ENCODE assay signal across 9 mouse cellular contexts in genomic region chr19:34881160-34881559, GRCm38 (mm10). TPM values are rescaled to one million over a fixed set of nuclear protein-coding genes. Genes with fewer than 3 reads are reported as not detected.
DNase-seq lines count a peak whose midpoint lies in the region.
"Had no signal": no experiment of that assay in that cellular context is flagged by ENCODE, and none has a peak within 500 bp of the region (broad histone marks: within the 10 kb centered on the region; RNA-seq: fewer than 3 reads in every experiment).

No protein-coding gene starts in this region.

- peak; percentile 58 for DNase-seq in adrenal gland, adult 2 months
- no peak for DNase-seq in adrenal gland, adult 8-10 months
- DNase-seq in kidney, adult 11 months = peak; percentile 43
- no peak for DNase-seq in kidney, postnatal 14 days
- DNase-seq in right cerebral cortex, adult 18-20 months = peak; percentile 29
- no peak for DNase-seq in right cerebral cortex, postnatal 14 days
- DNase-seq in telencephalon, adult 2 months (ENCODE audit: low read depth, low spot score) = peak; percentile 36
- DNase-seq in lung, adult 18-20 months = no peak
- DNase-seq: cerebellum, adult 8-10 months had no signal

RNA-seq across cellular contexts. Expression of gene Pank1, which starts 1.9 kb away (rescaled TPM):
- 10 to 100 TPM; 64.5 to 83.6 TPM for total RNA-seq in adrenal gland, adult 2 months (2021)
- 4.7 and 6.1 TPM in 2 replicates for polyA plus RNA-seq in adrenal gland, adult 2 months (2012; rRNA removed)
- 10 to 100 TPM; 39.0 to 70.9 (median 46.7) TPM for total RNA-seq in adrenal gland, adult 8-10 months (2022)

RNA-seq across cellular contexts. Expression of gene Kif20b, which starts 41.0 kb away (rescaled TPM):
- 1 to 10 TPM; 1.4 to 2.9 TPM for total RNA-seq in adrenal gland, adult 2 months (2021)
- not detected in 2 replicates for polyA plus RNA-seq in adrenal gland, adult 2 months (2012; rRNA removed)
- 1 to 10 TPM; 2.0 to 3.5 (median 2.6) TPM for total RNA-seq in adrenal gland, adult 8-10 months (2022)

Comparison
In these comparisons a context has a peak if more than half of its experiments do, and no peak if none do; other contexts are left out.
1. DNase-seq: peak in adrenal gland, adult 2 months (single experiment), kidney, adult 11 months (single experiment), right cerebral cortex, adult 18-20 months (single experiment) and telencephalon, adult 2 months (single experiment); none in adrenal gland, adult 8-10 months (single experiment), kidney, postnatal 14 days (single experiment), right cerebral cortex, postnatal 14 days (single experiment) and lung, adult 18-20 months (0 of 2).